Mouse (Mus musculus): ENCODE data around the gene Dcst2. TPM values are rescaled to one million over a fixed set of nuclear protein-coding genes. Genes with fewer than 3 reads are reported as not detected.

The Dcst2 gene
- polyA plus RNA-seq, 1 experiment from 2014 or later: 0.06 TPM

DNA sequence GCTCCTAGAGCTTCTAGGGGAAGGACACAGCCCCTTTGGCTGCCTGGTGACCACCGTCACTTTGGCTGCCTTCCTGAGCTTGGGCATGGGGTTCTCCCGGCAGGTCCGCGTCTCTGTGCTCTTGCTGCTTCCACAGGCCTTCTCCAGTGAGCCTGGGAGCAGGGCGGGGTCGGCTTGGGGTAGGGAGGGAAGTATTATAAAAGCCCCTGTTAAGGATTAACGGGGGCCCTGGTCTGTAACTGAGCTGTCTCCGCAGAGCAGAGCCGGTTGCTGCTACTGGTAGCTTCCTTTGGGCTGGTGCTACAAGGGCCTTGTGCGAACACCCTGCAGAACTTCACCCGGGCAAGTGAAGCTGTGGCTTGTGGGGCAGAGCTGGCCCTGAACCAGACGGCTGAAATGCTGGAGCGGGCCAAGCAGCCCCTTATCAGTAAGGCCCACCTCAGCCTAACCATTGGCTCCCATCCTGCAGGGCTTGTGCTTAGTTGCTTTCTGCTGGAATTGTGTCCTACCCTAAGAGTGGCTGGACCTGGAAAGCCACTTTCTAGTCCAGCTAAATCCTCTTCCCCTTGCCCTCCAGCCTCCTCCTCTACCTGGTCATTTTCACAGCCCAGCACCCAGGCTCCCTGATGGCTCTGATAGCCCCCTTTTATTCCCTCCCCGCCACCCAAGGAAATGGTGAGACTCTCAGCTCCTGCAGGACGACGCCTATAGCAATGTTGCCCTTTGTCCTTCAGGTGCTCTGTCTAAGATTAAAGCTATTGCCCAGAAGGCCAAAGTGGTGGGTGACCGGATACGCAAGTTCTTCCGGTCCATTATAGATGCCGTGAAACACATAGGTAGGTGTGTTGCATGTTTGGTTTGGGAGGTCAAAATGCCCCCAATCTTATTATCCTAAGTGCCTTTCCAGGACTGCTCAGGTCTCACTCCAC lies 4.0 kb downstream of the Dcst2 start:
- H3K27me3 ChIP-seq: 0 out of 2 replicates have a peak, but pooled peaks cover 5% of the 10 kb centered on the region
- no peaks in the 10 kb centered on the region for H3K4me1 ChIP-seq
- ATAC-seq: no peak
- 75% methylated on average over 20 of the region's 20 CpGs for WGBS
- H3K9ac ChIP-seq: no peak overlapping the region
- no peaks in the 10 kb centered on the region for H3K9me3 ChIP-seq (replicated peaks)
- no peak overlapping the region for H3K27ac ChIP-seq
- H3K4me3 ChIP-seq: no peak overlapping the region
- no peaks in the 10 kb centered on the region for H3K36me3 ChIP-seq (ENCODE audit: poor library complexity, severe bottlenecking)
- no peak overlapping the region for H3K4me2 ChIP-seq

DNA sequence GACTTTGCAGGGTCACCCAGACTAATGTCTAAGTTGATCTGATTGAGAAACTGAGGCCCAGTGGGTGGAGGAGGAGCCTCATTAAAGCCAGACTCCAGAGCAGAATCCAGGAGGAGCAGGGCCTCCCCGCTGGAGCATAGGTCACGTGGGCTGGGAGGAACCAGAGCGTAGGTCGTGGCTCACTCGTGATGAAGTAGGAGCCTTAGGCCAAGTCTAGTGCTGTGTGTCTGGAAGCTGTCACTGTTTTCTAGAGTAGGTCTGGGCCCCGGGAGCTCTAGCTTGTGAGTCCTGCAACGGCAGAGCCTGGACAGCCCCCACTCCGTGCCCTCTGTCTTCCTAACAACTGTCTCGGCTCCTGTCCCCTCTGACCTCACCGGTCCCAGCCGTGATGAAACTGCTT lies 5.6 kb downstream of the Dcst2 start:
- Histone ChIP-seq H3K4me2 (no peak overlapping the region), H3K27ac (no peak overlapping the region), H3K4me1 (no peaks in the 10 kb centered on the region), H3K9me3 (replicated peaks) (no peaks in the 10 kb centered on the region), H3K36me3 (ENCODE audit: poor library complexity, severe bottlenecking) (no peaks in the 10 kb centered on the region), H3K9ac (no peak overlapping the region), H3K4me3 (no peak overlapping the region), H3K27me3 (0 out of 2 replicates have a peak, but pooled peaks cover 5% of the 10 kb centered on the region)
- no peak for ATAC-seq
- 82% methylated on average over 11 of the region's 11 CpGs for WGBS

DNA sequence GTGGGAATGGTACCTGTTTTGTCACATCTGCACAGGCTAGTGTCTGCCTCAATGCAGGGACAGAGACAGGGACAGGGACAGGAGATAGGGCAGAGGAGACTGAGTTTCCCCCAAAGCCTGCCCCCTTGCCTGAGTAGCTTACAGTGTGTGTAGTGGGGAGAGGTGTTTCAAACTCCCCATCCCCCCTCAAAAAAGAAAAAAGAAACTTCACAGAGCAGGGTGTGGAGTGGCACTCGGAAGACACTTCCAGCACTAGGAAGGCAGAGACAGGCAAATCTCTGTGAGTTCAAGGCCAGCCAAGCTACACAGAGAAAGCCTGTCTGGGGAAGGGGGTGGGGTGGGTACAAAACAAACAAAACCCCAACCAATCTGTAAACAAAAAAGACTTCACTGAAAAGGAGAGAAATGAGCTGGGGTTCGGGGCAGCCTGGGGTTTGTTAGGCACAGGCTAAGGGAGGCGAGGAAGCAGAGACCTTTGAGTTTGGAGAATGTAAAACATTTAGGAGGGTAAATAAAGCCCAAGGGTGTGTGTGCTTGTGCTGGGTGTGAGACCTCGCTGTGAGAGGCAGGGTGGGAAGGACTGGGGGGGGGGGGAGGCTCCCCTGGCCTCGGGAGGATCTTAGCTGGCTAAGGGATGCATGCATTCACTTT lies 11.9 kb downstream of the Dcst2 start:
- Histone ChIP-seq H3K4me3 (no peak overlapping the region), H3K4me2 (no peak overlapping the region), H3K27me3 (no peaks in the 10 kb centered on the region), H3K9ac (no peak overlapping the region), H3K4me1 (peaks cover 6% of the 10 kb centered on the region), H3K36me3 (ENCODE audit: poor library complexity, severe bottlenecking) (no peaks in the 10 kb centered on the region), H3K27ac (no peak overlapping the region), H3K9me3 (replicated peaks) (no peaks in the 10 kb centered on the region)
- 50% methylated on average over 5 of the region's 5 CpGs for WGBS
- ATAC-seq: no peak

DNA sequence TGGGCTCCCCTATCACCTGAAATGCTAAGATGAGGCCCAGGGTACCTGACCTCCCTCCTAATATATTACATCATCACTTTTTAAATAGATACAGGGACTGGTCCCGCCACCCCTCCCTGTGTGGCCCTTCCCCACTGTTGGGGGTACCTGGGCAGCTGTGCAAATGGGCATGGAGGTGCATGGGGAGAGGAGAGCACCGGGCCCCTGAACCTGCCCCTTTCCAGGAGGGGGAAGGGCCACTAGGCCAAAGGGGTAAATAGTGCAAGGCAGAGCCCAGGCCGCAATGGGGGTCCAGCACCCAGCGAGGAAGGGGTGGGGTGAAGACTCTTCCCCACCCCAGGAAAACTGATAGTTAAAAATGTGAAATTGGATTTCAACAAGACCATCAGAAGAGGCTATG lies 16.1 kb downstream of the Dcst2 start:
- no peaks in the 10 kb centered on the region for H3K9me3 ChIP-seq (replicated peaks)

DNA sequence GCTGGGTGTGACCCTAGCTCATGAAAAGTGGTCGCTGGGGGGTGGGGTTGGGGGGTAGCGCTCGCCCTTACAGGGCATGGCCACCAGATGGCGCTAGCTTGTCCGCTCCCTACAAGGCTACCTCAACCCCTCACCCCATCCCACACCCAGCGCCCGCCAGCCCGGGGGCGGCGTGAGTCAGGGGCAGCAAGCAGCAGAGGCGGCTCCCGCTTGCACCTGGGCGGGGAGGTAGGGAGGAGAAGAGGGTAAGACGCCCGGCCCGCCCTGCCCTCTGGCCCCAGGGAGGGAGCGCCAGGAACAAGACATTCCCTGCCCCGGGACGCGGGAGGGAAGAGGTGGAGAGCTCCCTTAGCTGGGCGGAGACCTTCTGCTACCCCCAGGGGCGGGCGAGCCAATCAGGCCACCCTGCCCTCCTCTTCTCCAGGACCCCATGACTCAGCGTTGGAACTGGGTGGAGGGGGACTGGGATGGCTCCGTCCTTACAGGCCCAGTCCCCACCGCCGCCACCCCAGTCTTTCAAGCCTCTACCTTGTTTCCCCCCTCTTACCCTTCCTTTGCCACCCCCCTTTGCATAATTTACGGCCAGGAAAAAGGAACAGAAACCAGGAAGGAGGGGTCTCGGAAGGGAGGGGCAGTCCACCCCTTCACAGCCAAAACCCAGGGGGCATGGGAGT lies 16.8 kb downstream of the Dcst2 start:
- no peaks in the 10 kb centered on the region for H3K27me3 ChIP-seq
- no peaks in the 10 kb centered on the region for H3K9me3 ChIP-seq (replicated peaks)
- under 1% methylated on average over 27 of the region's 29 CpGs for WGBS
- ATAC-seq: peak; percentile 90
- H3K27ac ChIP-seq: no peak overlapping the region
- peak overlapping the region; percentile 85 for H3K4me2 ChIP-seq
- no peaks in the 10 kb centered on the region for H3K36me3 ChIP-seq (ENCODE audit: poor library complexity, severe bottlenecking)
- H3K4me1 ChIP-seq: peaks cover 10% of the 10 kb centered on the region
- H3K9ac ChIP-seq: peak overlapping the region; percentile 78
- peak overlapping the region; percentile 59 for H3K4me3 ChIP-seq

More for the DNA sequence above, 16.1 kb downstream of the Dcst2 start:
- ATAC-seq: no peak
- H3K4me2 ChIP-seq: peak overlapping the region; percentile 85
- no peaks in the 10 kb centered on the region for H3K36me3 ChIP-seq (ENCODE audit: poor library complexity, severe bottlenecking)
- no peak overlapping the region for H3K4me3 ChIP-seq
- H3K9ac ChIP-seq: no peak overlapping the region
- no peaks in the 10 kb centered on the region for H3K27me3 ChIP-seq
- no peak overlapping the region for H3K27ac ChIP-seq
- peaks cover 10% of the 10 kb centered on the region for H3K4me1 ChIP-seq
- WGBS: 78% methylated on average over 4 of the region's 4 CpGs

DNA sequence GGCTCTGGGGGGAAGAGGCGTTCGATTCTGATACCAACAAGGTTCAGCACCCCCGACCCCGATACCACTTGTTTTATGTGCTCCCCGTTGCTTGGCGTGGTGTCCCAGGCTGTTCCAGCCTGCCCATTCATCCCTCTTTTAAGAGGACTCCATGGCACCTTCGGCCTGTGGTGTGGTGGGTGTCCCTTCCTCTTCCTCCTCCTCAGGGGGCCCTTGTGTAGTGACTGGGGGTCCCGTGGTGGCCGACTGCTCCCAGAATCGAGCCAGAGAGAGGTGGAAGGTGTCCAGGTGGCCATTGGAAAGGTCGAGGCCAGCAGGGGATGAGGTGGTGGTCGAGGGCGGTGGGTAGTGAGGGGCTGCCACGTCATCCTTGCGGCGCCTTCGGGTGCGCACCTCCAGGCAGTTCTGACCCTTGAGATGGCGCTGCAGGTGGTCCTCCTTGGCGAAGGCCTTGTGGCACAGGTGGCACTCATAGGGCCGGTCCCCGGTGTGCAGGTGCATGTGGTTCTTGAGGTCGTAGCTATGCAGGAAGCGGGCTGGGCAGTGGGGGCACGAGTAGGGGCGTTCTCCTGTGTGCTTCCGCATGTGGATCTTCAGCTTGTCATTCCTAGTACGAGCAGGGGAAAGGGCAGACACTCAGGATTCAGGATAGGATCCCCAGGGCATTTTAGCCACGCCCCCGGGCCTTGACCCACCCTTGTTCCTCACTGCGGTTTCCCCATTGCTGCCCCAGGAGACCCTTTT lies 17.8 kb downstream of the Dcst2 start:
- Histone ChIP-seq H3K4me1 (peaks cover 11% of the 10 kb centered on the region), H3K27ac (no peak overlapping the region), H3K9me3 (replicated peaks) (no peaks in the 10 kb centered on the region), H3K36me3 (ENCODE audit: poor library complexity, severe bottlenecking) (no peaks in the 10 kb centered on the region), H3K27me3 (no peaks in the 10 kb centered on the region), H3K9ac (no peak overlapping the region), H3K4me2 (no peak overlapping the region), H3K4me3 (no peak overlapping the region)
- ATAC-seq: no peak
- 90% methylated on average over 31 of the region's 31 CpGs for WGBS

DNA sequence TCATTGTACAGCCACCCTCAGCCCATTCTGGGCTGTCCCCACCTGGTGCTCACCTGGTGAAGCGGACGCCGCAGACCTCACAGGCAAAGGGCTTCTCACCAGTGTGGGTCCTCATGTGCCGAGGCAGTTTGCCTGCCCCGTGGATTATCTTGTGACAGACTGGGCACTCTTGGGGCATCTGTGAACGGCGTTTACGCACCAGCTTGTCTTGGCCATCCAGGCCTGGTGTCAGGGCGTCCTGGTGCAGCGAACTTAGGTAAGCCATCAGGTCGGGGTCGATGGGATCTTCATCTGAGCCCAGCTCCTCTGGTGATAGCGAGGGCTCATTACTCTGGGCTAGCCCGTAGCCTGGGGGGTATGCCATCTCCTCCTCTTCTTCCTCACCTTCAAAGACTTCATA lies 18.5 kb downstream of the Dcst2 start:
- no peak overlapping the region for H3K4me3 ChIP-seq
- 95% methylated on average over 14 of the region's 14 CpGs for WGBS

DNA sequence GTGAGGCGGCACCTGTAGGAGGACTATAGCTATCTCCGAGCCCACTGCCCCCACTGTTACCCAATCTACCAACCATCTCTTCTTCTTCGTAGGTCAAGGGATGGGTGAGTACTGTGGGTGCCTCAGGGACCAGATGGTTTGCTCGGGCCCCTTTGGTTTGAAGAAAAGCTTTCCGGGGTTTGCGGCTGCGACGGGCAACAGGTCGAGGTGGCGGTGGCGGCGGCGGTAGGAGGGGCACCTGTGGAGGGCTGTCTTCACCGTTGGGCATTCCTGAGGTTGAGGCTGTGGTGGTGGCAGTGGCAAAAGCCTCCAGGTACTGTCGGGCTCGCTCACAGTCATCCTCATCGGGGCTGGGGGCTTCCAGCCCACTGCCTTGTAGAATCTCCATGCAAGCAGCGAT lies 18.9 kb downstream of the Dcst2 start:
- Histone ChIP-seq H3K36me3 (ENCODE audit: poor library complexity, severe bottlenecking) (no peaks in the 10 kb centered on the region), H3K9me3 (replicated peaks) (no peaks in the 10 kb centered on the region), H3K9ac (no peak overlapping the region), H3K4me3 (no peak overlapping the region), H3K27me3 (0 out of 2 replicates have a peak, but pooled peaks cover 4% of the 10 kb centered on the region), H3K4me2 (no peak overlapping the region), H3K4me1 (peaks cover 15% of the 10 kb centered on the region), H3K27ac (no peak overlapping the region)
- 94% methylated on average over 18 of the region's 18 CpGs for WGBS
- no peak for ATAC-seq

More for the DNA sequence above, 18.5 kb downstream of the Dcst2 start:
- no peak overlapping the region for H3K4me2 ChIP-seq
- ATAC-seq: no peak
- peaks cover 15% of the 10 kb centered on the region for H3K4me1 ChIP-seq
- H3K36me3 ChIP-seq (ENCODE audit: poor library complexity, severe bottlenecking): no peaks in the 10 kb centered on the region
- no peak overlapping the region for H3K9ac ChIP-seq
- H3K27ac ChIP-seq: no peak overlapping the region
- H3K9me3 ChIP-seq (replicated peaks): no peaks in the 10 kb centered on the region
- H3K27me3 ChIP-seq: no peaks in the 10 kb centered on the region

DNA sequence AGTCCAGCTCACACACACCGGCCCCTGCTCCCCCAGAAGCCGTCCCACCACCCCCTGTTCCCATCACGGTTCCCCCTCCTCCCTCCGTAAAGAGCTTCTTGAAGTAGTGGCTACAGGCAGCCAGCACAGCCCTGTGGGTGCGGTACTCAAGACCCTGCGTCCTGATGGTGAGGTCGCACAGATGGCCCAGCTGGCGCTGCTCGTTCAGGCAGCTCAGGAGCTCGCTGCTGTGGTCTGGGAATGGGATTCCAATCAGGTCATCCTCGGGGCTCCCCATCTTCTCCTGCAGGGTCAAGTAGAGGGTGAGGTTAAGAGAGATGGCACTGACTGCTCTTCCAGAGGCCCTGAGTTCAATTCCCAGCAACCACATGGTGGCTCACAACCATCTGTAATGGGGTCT lies 19.5 kb downstream of the Dcst2 start:
- WGBS: 82% methylated on average over 11 of the region's 11 CpGs
- H3K4me3 ChIP-seq: no peak overlapping the region
- H3K9ac ChIP-seq: no peak overlapping the region

DNA sequence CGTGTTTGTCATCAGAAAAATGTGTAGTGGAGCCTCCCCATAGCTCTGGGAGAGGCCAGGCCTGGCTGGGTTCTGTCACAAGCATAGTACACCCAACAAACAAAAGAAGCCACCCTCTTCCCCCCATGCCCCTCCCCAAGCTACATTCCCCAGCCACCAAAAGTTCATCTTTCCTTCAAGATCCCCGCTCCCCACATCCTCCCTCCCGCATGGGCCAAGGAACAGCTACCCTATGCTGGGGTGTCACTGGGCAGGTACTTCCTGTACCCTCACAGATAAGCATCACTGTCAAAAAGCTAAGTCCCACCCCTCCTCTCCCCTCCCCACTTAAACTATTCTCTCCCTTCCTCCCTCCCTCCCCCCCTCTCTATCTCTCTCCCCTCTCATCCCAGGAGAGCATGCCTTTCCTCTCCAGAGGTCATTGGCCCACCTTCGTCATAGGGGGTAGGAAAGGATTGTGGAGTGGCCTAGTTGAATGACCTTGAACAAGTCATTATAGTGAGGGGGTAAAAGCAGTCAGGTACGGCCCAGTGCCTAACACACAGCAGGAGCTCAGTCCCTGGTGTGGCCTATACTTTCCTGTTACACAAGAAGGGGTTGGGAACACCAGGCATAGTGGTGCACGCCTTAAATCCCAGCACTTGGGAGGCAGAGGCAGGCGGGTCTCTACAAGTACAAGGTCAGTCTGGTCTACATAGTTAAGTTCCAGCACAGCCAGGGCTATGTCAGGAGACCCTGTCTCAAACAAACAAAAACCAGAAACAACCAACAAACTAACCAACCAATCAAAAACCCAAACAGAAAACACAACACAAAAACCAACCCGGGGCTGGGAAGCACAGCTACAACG lies 20.5 kb downstream of the Dcst2 start:
- Histone ChIP-seq H3K4me1 (peaks cover 15% of the 10 kb centered on the region), H3K4me2 (no peak overlapping the region), H3K9ac (no peak overlapping the region), H3K36me3 (ENCODE audit: poor library complexity, severe bottlenecking) (no peaks in the 10 kb centered on the region), H3K9me3 (replicated peaks) (no peaks in the 10 kb centered on the region), H3K27ac (no peak overlapping the region), H3K4me3 (no peak overlapping the region), H3K27me3 (0 out of 2 replicates have a peak, but pooled peaks cover 4% of the 10 kb centered on the region)
- no peak for ATAC-seq
- WGBS: 85% methylated on average over 9 of the region's 9 CpGs

More for the DNA sequence above, 19.5 kb downstream of the Dcst2 start:
- Histone ChIP-seq H3K36me3 (ENCODE audit: poor library complexity, severe bottlenecking) (no peaks in the 10 kb centered on the region), H3K27ac (no peak overlapping the region), H3K4me2 (no peak overlapping the region), H3K9me3 (replicated peaks) (no peaks in the 10 kb centered on the region), H3K27me3 (0 out of 2 replicates have a peak, but pooled peaks cover 4% of the 10 kb centered on the region), H3K4me1 (peaks cover 15% of the 10 kb centered on the region)
- no peak for ATAC-seq

DNA sequence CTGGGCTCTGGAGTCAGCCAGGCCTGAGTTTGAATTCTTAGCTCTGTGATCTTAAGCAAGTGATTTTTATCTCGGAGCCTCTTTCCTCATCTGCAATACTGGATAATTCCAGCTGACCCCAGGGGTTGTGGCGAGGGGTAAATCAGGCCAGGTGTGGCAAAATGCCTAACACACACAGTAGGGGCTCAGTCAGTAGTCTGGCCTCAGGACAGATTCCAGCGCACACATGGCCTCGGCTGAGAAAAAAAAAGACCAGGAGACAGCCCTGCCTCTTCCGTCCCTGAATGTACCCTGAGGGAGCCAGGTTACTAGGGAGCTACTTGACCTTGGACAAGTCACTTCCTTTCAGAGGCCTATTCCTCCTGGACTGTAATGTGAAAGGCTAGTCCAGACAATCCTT lies 21.2 kb downstream of the Dcst2 start:
- Histone ChIP-seq H3K9ac (no peak overlapping the region), H3K36me3 (ENCODE audit: poor library complexity, severe bottlenecking) (no peaks in the 10 kb centered on the region), H3K27ac (no peak overlapping the region), H3K9me3 (replicated peaks) (no peaks in the 10 kb centered on the region), H3K4me1 (peaks cover 18% of the 10 kb centered on the region), H3K27me3 (0 out of 2 replicates have a peak, but pooled peaks cover 4% of the 10 kb centered on the region), H3K4me2 (no peak overlapping the region), H3K4me3 (no peak overlapping the region)
- WGBS: 81% methylated on average over 5 of the region's 5 CpGs
- no peak for ATAC-seq

Data from forebrain, embryonic 13.5 days (tissue).